Mouse (Mus musculus) embryonic facial prominence, embryonic 10.5 days (tissue): Measurements from ENCODE around the gene Gng12. TPM values are rescaled to one million over a fixed set of nuclear protein-coding genes. Genes with fewer than 3 reads are reported as not detected.
"Not testable (repeated sequence)": the region's sequence is repeated elsewhere in the genome, so short reads cannot be mapped to it uniquely, and the experiment has no call there.

Source experiments
- DNase-seq: peaks from one replicate; pipeline ENCODE4 v3.0.0-alpha.2; 2017; ENCODE audit warnings: low spot score
- H3K27ac ChIP-seq: fragments of 300-500 bp; sonication (generic); replicated peaks from 2 replicates; pipeline ENCODE4 v1.5.1; 2016; ENCODE audit warnings: mild to moderate bottlenecking
- H3K27me3 ChIP-seq: fragments of 300-500 bp; sonication (generic); replicated peaks from 2 replicates; pipeline ENCODE4 v1.6.1; 2016; ENCODE audit warnings: low read depth, mild to moderate bottlenecking; ENCODE audit not compliant: poor library complexity, severe bottlenecking
- H3K36me3 ChIP-seq: fragments of 300-500 bp; sonication (generic); replicated peaks from 2 replicates; pipeline ENCODE4 v1.6.1; 2016; ENCODE audit warnings: mild to moderate bottlenecking, moderate library complexity
- H3K4me1 ChIP-seq: fragments of 300-500 bp; sonication (generic); 2 replicates; pipeline ENCODE4 v1.6.1; 2016
- H3K4me3 ChIP-seq: fragments of 300-500 bp; sonication (generic); 2 replicates; pipeline ENCODE4 v1.5.1; 2016; ENCODE audit warnings: mild to moderate bottlenecking, moderate library complexity
- H3K9me3 ChIP-seq: fragments of 300-500 bp; sonication (generic); 2 replicates; pipeline ENCODE4 v1.6.1; 2016; ENCODE audit warnings: mild to moderate bottlenecking
- WGBS: fragments of 180-500 bp; shearing (Covaris S2); methylation state at CpG from one replicate; pipeline ENCODE4 v1.1.7; 2016; 5-methylcytosine and 5-hydroxymethylcytosine counted together
- polyA plus RNA-seq: library from polyadenylated mRNA; unstranded; fragments of >200 nt; fragmentation: Nextera tagmentation; extraction: Ambion mirVana; gene quantifications from 2 replicates; pipeline ENCODE4 v1.2.1, GENCODE M21; 2016

Gng12 gene
- polyA plus RNA-seq, 1 experiment from 2014 or later, result 54.8 TPM

GRCm38 (mm10) chr6:66948111-66948510, 51.9 kb downstream of the Gng12 start:
- no peak overlapping the region for H3K27ac ChIP-seq
- peaks cover 22% of the 10 kb centered on the region for H3K4me1 ChIP-seq
- no peaks in the 10 kb centered on the region for H3K27me3 ChIP-seq
- no peak overlapping the region for H3K4me3 ChIP-seq
- WGBS, result 93% methylated on average over 3 of the region's 3 CpGs
- H3K9me3 ChIP-seq, result no peaks in the 10 kb centered on the region
- DNase-seq, result no peak
- H3K36me3 ChIP-seq, result no peaks in the 10 kb centered on the region

GRCm38 (mm10) chr6:66948848-66949247, 52.7 kb downstream of the Gng12 start:
- no peak overlapping the region for H3K27ac ChIP-seq
- no peak for DNase-seq
- no peaks in the 10 kb centered on the region for H3K9me3 ChIP-seq
- no peaks in the 10 kb centered on the region for H3K36me3 ChIP-seq
- H3K4me3 ChIP-seq, result no peak overlapping the region
- 89% methylated on average over 3 of the region's 3 CpGs for WGBS
- peaks cover 16% of the 10 kb centered on the region for H3K4me1 ChIP-seq
- H3K27me3 ChIP-seq, result no peaks in the 10 kb centered on the region

- H3K4me3 ChIP-seq, result no peak overlapping the region
- no peaks in the 10 kb centered on the region for H3K9me3 ChIP-seq
- DNase-seq, result no peak
- WGBS, result 86% methylated on average over 5 of the region's 5 CpGs
- no peaks in the 10 kb centered on the region for H3K36me3 ChIP-seq
- no peaks in the 10 kb centered on the region for H3K27me3 ChIP-seq
- no peaks in the 10 kb centered on the region for H3K4me1 ChIP-seq
- H3K27ac ChIP-seq, result no peak overlapping the region
These were observed 55.7 kb downstream of the Gng12 start for GRCm38 (mm10) chr6:66951726-66952418.

- DNase-seq, result no peak
- Histone ChIP-seq H3K4me1 (no peaks in the 10 kb centered on the region), H3K9me3 (no peaks in the 10 kb centered on the region), H3K4me3 (no peak overlapping the region), H3K27me3 (no peaks in the 10 kb centered on the region), H3K36me3 (no peaks in the 10 kb centered on the region), H3K27ac (no peak overlapping the region)
- 84% methylated on average over 11 of the region's 11 CpGs for WGBS
These were observed 57.8 kb downstream of the Gng12 start for GRCm38 (mm10) chr6:66953951-66954519.

- no peaks in the 10 kb centered on the region for H3K36me3 ChIP-seq
- no peaks in the 10 kb centered on the region for H3K9me3 ChIP-seq
- DNase-seq, result no peak
- no peak overlapping the region for H3K4me3 ChIP-seq
- H3K27ac ChIP-seq, result no peak overlapping the region
- 82% methylated on average over 11 of the region's 11 CpGs for WGBS
- H3K4me1 ChIP-seq, result no peaks in the 10 kb centered on the region
- no peaks in the 10 kb centered on the region for H3K27me3 ChIP-seq
These were observed 59.0 kb downstream of the Gng12 start for GRCm38 (mm10) chr6:66955089-66955657.

GRCm38 (mm10) chr6:66958466-66959235, 62.5 kb downstream of the Gng12 start:
- Histone ChIP-seq H3K4me3 (no peak overlapping the region), H3K27me3 (no peaks in the 10 kb centered on the region), H3K9me3 (no peaks in the 10 kb centered on the region), H3K36me3 (no peaks in the 10 kb centered on the region), H3K27ac (no peak overlapping the region), H3K4me1 (no peaks in the 10 kb centered on the region)
- 95% methylated on average over 5 of the region's 5 CpGs for WGBS
- DNase-seq, result no peak

GRCm38 (mm10) chr6:66962582-66963043, 66.4 kb downstream of the Gng12 start:
- DNase-seq, result peak; percentile 42
- Histone ChIP-seq H3K4me3 (no peak overlapping the region), H3K9me3 (no peaks in the 10 kb centered on the region)

GRCm38 (mm10) chr6:66963068-66963467, 66.9 kb downstream of the Gng12 start:
- 63% methylated on average over 1 of the region's 1 CpGs for WGBS
- no peaks in the 10 kb centered on the region for H3K27me3 ChIP-seq
- H3K4me3 ChIP-seq, result no peak overlapping the region
- no peak overlapping the region for H3K27ac ChIP-seq
- no peak for DNase-seq
- H3K9me3 ChIP-seq, result no peaks in the 10 kb centered on the region
- H3K36me3 ChIP-seq, result no peaks in the 10 kb centered on the region
- peaks cover 6% of the 10 kb centered on the region for H3K4me1 ChIP-seq

More at GRCm38 (mm10) chr6:66962582-66963043, 66.4 kb downstream of the Gng12 start:
- no peaks in the 10 kb centered on the region for H3K27me3 ChIP-seq
- WGBS, result 31% methylated on average over 2 of the region's 2 CpGs
- H3K4me1 ChIP-seq, result peaks cover 6% of the 10 kb centered on the region
- H3K27ac ChIP-seq, result no peak overlapping the region
- H3K36me3 ChIP-seq, result no peaks in the 10 kb centered on the region

GRCm38 (mm10) chr6:66963651-66964050, 67.5 kb downstream of the Gng12 start:
- H3K27me3 ChIP-seq, DNase-seq, H3K4me3 ChIP-seq, H3K4me1 ChIP-seq, H3K27ac ChIP-seq, H3K36me3 ChIP-seq, H3K9me3 ChIP-seq: not testable (repeated sequence)
- 76% methylated on average over 3 of the region's 3 CpGs for WGBS

GRCm38 (mm10) chr6:66964222-66964621, 68.0 kb downstream of the Gng12 start:
- 74% methylated on average over 4 of the region's 4 CpGs for WGBS
- peaks cover 6% of the 10 kb centered on the region for H3K4me1 ChIP-seq
- no peak for DNase-seq
- 0 out of 2 replicates have a peak overlapping the region, but pooled peaks have one; percentile 30 for H3K27ac ChIP-seq
- no peaks in the 10 kb centered on the region for H3K27me3 ChIP-seq
- no peaks in the 10 kb centered on the region for H3K36me3 ChIP-seq
- no peaks in the 10 kb centered on the region for H3K9me3 ChIP-seq
- H3K4me3 ChIP-seq, result no peak overlapping the region

- Histone ChIP-seq H3K36me3 (no peaks in the 10 kb centered on the region), H3K9me3 (no peaks in the 10 kb centered on the region), H3K27me3 (no peaks in the 10 kb centered on the region), H3K4me3 (no peak overlapping the region), H3K27ac (no peak overlapping the region), H3K4me1 (peaks cover 6% of the 10 kb centered on the region)
- no peak for DNase-seq
- WGBS, result 82% methylated on average over 4 of the region's 4 CpGs
These were observed 69.0 kb downstream of the Gng12 start for GRCm38 (mm10) chr6:66965203-66965602.

- H3K9me3 ChIP-seq, result no peaks in the 10 kb centered on the region
- H3K4me1 ChIP-seq, result peaks cover 18% of the 10 kb centered on the region
- no peaks in the 10 kb centered on the region for H3K27me3 ChIP-seq
- no peaks in the 10 kb centered on the region for H3K36me3 ChIP-seq
- no peak overlapping the region for H3K27ac ChIP-seq
- DNase-seq, result no peak
- H3K4me3 ChIP-seq, result no peak overlapping the region
- 65% methylated on average over 2 of the region's 2 CpGs for WGBS
These were observed 71.6 kb downstream of the Gng12 start for GRCm38 (mm10) chr6:66967788-66968187.
